Mouse (Mus musculus): ENCODE results near the gene Gm42421.

Gene Gm42421

DNA sequence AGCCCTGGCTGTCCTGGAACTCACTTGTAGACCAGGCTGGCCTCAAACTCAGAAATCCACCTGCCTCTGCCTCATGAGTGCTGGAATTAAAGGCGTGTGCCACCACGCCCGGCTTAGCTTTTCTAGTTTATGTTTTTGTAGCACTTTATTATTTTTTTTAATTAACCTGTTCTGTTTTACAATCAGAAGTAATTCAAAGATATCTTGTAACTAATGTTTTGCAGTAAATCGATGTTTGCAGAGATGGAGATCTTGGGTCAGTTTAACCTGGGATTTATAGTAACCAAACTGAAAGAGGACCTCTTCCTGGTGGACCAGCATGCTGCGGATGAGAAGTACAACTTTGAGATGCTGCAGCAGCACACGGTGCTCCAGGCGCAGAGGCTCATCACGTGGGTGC is at the start of gene Gm42421:
TSS of gene Gm42421 (plus strand) at position 301 of the 400 bp plus-strand sequence.
- no peak for DNase-seq (ENCODE audit: low read depth, low spot score)

GRCm38 (mm10) chr5:143885274-143885673 is 42.7 kb upstream of the Gm42421 start:
- no peak for DNase-seq (ENCODE audit: low read depth, low spot score)

GRCm38 (mm10) chr5:143890741-143891140 is 37.2 kb upstream of the Gm42421 start:
- no peak for DNase-seq (ENCODE audit: low read depth, low spot score)

DNA sequence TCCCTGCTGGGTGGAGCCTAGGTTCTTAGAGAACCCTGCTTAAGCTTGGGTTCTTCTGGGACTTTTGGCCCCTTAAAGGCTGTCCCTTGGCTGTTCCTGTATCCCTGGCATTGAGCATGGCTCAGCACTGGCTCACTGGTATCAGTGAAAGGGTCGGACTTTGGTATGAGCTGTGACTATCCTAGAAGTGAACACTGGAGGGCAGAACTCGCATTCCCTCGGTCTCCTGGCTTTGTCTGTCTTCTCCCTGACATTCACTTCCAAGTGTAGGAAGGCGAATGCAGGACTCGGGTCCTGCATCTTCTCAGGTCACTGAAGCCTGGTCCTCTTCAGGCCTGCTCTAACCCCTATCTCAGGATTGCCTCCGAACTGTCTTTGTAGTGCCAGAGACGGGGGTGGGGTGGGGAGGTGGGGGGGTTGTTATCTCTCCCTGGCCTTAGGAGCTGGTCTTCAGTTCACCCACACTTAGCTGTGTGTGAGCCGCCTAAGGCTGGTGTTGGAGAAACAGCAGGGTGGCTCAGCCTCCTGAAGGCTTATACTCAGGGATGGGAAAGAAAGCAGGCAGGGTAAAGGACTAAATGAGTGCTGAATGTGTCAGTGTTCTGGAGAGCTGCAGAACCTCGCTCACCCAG is 35.6 kb upstream of the Gm42421 start:
- no peak for DNase-seq (ENCODE audit: low read depth, low spot score)

DNA sequence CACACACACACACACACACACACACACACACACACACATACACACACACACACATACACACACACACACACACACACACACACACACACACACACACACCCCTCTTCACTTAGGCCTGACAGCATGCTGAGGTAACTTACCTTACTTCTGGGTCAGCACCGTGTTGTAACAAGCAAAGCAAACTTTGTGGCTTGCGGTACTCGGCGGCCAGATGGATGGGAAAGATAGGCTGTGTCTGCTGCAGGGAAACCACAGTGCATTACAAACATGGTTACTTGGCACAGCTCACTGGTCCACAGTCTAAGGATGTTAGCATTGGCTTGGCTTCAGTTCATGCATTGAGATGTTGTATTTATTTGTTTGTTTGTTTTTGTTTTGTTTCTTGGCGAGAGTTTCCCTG is 34.6 kb upstream of the Gm42421 start:
- no peak for DNase-seq (ENCODE audit: low read depth, low spot score)

GRCm38 (mm10) chr5:143897635-143898330 is 30.2 kb upstream of the Gm42421 start, which contains the start of gene Ankrd61:
Ankrd61 (minus strand) TSS chr5:143897685.
- DNase-seq (ENCODE audit: low read depth, low spot score), result no peak

DNA sequence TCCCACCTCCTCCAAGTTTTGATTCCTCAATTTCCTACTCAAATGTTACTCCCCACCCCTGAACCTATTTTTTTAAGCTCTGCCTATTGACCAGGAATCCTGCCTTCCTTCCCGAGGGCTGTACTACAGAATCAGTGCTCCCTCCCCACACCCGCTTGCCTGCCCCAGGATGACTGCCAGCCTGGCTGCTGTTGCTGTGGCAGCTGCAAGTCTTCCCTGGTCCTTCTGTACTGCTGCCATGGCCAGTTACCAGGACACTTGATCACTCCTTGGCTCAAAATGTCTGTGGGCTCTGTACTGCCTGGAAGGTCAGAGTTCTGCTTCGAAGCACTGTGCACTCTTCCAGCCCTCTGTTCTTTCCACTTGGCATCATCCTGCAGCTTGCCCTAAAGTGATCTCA is 25.9 kb upstream of the Gm42421 start:
- DNase-seq (ENCODE audit: low read depth, low spot score), result no peak

DNA sequence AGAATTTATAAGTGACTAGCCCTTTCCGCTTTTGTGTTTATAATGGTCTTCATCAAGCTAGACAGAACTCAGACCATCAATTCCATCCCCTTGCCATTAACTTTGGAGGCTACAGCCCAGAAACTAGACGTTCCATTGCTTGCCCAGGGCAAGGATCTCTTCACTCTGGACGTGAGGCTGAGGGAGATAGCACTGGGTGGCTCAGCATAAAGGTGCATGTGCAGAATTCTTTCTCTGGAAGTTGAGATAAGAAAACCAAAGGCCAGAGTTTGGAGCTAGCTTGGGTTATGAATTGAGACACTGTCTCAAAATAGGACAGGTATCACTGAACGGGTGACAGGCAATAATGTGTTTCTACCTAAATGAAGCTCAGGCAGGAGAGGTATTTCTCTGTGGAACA is 24.2 kb upstream of the Gm42421 start:
- DNase-seq (ENCODE audit: low read depth, low spot score), result no peak

DNA sequence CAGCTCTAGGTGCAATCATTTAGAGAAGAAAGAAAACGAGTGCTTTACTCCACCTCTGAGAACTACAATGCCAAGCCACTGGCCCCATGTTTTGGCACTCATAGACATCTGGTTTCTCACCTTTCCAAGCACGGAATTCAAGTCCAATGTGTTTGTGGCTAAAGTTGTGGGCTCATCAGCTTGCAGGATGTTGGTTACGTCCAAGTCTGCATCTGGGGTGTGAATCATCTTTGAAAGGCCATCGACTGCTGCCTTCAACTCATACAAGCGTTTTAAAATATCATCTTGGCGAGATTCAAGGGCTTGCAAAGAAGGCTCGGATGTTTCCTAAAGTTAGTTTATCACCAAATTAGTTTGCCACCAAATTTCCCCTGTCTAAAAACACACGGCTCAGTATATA is 21.5 kb upstream of the Gm42421 start:
- DNase-seq (ENCODE audit: low read depth, low spot score), result no peak

GRCm38 (mm10) chr5:143908926-143909325 is 19.0 kb upstream of the Gm42421 start:
- peak; percentile 16 for DNase-seq (ENCODE audit: low read depth, low spot score)

- DNase-seq (ENCODE audit: low read depth, low spot score), result peak; percentile 98
Measured at GRCm38 (mm10) chr5:143909417-143910400, 18.3 kb upstream of the Gm42421 start, which contains the start of the genes Aimp2 and Pms2. Aimp2 (minus strand) TSS chr5:143909847. Pms2 (plus strand) TSS chr5:143909964.

DNA sequence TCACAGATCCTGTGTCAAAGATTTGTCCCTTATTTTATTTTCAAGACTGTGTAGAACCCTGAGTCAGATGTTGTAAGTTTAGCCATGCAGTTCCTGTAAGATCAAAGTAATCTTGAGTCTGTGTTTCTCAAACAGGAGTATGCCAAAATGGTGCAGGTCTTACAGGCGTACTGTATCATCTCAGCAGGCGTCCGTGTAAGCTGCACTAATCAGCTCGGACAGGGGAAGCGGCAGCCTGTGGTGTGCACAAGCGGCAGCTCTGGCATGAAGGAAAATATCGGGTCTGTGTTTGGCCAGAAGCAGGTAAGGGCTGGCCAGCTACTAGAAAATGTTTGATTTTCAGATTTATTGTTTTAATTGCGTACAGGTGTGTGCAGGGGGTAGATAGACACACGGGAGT is 11.8 kb upstream of the Gm42421 start:
- no peak for DNase-seq (ENCODE audit: low read depth, low spot score)

- DNase-seq (ENCODE audit: low read depth, low spot score), result peak; percentile 34
Measured at GRCm38 (mm10) chr5:143917418-143917817, 10.6 kb upstream of the Gm42421 start.

- DNase-seq (ENCODE audit: low read depth, low spot score), result no peak
Measured at GRCm38 (mm10) chr5:143918120-143918519, 9.9 kb upstream of the Gm42421 start.

- DNase-seq (ENCODE audit: low read depth, low spot score), result no peak
Measured at GRCm38 (mm10) chr5:143924781-143925452, 3.1 kb upstream of the Gm42421 start.

DNA sequence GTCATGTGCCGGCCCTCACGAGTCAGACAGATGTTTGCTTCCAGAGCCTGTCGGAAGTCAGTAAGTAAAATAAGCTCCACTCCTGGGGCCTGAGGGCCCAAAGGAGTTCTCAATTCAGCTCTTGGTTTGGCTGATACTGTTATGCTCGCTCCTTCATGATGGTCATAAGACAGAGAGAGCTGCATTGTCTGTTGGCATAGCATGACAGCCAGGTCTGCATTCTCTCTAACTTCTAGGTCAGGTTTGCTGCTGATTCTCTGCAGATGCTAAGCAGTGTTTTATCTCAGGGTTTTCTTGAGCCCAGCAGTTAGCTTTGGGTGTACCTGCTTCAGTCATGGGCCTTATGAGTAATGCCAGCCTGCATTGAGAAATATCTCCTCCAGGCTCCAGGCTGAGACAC is 1.3 kb downstream of the Gm42421 start:
- DNase-seq (ENCODE audit: low read depth, low spot score), result no peak

GRCm38 (mm10) chr5:143930656-143931055 is 2.7 kb downstream of the Gm42421 start:
- no peak for DNase-seq (ENCODE audit: low read depth, low spot score)

GRCm38 (mm10) chr5:143931863-143932580 is 4.0 kb downstream of the Gm42421 start:
- no peak for DNase-seq (ENCODE audit: low read depth, low spot score)

GRCm38 (mm10) chr5:143932831-143933230 is 4.9 kb downstream of the Gm42421 start, which contains the start of gene Rsph10b:
Rsph10b (plus strand) TSS chr5:143933035.
- no peak for DNase-seq (ENCODE audit: low read depth, low spot score)

DNA sequence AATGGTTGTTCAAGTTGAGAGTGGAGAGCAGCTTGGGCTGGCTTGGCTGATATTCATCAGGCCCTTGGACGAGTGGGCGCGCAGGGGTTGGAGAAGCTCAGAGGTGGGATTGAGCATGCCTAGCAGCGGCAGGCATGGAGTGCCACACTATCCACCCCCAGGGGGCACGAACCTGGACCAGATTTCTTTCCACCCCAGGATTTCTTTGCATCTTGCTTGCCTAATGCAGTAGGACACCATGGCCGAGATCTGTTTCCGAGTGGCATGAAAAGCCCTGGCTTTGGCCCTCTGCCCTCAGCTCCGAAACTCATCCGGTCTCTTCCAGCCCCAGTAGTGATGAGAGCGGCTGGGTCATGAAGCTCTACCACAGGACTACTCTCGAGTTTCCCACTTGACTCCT is 5.4 kb downstream of the Gm42421 start:
- no peak for DNase-seq (ENCODE audit: low read depth, low spot score)

GRCm38 (mm10) chr5:143933875-143934274 is 5.9 kb downstream of the Gm42421 start:
- DNase-seq (ENCODE audit: low read depth, low spot score), result no peak
